Mouse (Mus musculus) stomach, embryonic 14.5 days (tissue): ENCODE measurements at regions not wholly inside any gene's neighbourhood (a gene's known extent, or its start where the extent isn't known, plus 50 kb on each side); places are given as distances from the start of the nearest gene placed in this dataset.

Experiments
- ATAC-seq: fragments of 200-750 bp; cut with Nextera tagmentation; 2 replicates; pipeline ENCODE4 v1.8.0; 2017; ENCODE audit warnings: low read depth, moderate TSS enrichment; ENCODE audit not compliant: insufficient number of reproducible peaks, insufficient read depth, low FRiP score
- H3K27ac ChIP-seq: fragments of 300-500 bp; sonication (generic); 2 replicates; pipeline ENCODE4 v1.5.1; 2014; ENCODE audit warnings: mild to moderate bottlenecking, low read length, moderate library complexity, mixed read lengths
- H3K27me3 ChIP-seq: fragments of 300-500 bp; sonication (generic); 2 replicates; pipeline ENCODE4 v1.6.1; 2014; ENCODE audit warnings: low read length, control low read depth, mixed read lengths; ENCODE audit not compliant: control insufficient read depth, insufficient read depth
- H3K36me3 ChIP-seq: fragments of 300-500 bp; sonication (generic); 2 replicates; pipeline ENCODE4 v1.6.1; 2014; ENCODE audit warnings: mild to moderate bottlenecking, control low read depth, low read length, moderate library complexity, mixed read lengths; ENCODE audit not compliant: control insufficient read depth, insufficient read depth
- H3K4me1 ChIP-seq: fragments of 300-500 bp; sonication (generic); 2 replicates; pipeline ENCODE4 v1.6.1; 2014; ENCODE audit warnings: low read length, control low read depth, mixed read lengths; ENCODE audit not compliant: control insufficient read depth, insufficient read depth
- H3K4me2 ChIP-seq: fragments of 300-500 bp; sonication (generic); replicated peaks from 2 replicates; pipeline ENCODE4 v1.6.1; 2014; ENCODE audit warnings: low read depth, low read length, control low read depth
- H3K4me3 ChIP-seq: fragments of 300-500 bp; sonication (generic); 2 replicates; pipeline ENCODE4 v1.5.1; 2014; ENCODE audit warnings: low read depth, low read length, control low read depth
- H3K9ac ChIP-seq: fragments of 300-500 bp; sonication (generic); replicated peaks from 2 replicates; pipeline ENCODE4 v1.6.1; 2014; ENCODE audit warnings: low read depth, mild to moderate bottlenecking, control low read depth, low read length, moderate library complexity, mixed read lengths
- H3K9me3 ChIP-seq: fragments of 300-500 bp; sonication (generic); 2 replicates; pipeline ENCODE4 v1.6.1; 2016; ENCODE audit warnings: low read depth, low read length, control low read depth; ENCODE audit not compliant: control insufficient read depth
- WGBS: fragments of 180-500 bp; shearing (Covaris S2); extraction: QIAGEN DNeasy Blood & Tissue Kit; methylation state at CpG from one replicate; pipeline ENCODE4 v1.1.7; 2014; 5-methylcytosine and 5-hydroxymethylcytosine counted together

DNA sequence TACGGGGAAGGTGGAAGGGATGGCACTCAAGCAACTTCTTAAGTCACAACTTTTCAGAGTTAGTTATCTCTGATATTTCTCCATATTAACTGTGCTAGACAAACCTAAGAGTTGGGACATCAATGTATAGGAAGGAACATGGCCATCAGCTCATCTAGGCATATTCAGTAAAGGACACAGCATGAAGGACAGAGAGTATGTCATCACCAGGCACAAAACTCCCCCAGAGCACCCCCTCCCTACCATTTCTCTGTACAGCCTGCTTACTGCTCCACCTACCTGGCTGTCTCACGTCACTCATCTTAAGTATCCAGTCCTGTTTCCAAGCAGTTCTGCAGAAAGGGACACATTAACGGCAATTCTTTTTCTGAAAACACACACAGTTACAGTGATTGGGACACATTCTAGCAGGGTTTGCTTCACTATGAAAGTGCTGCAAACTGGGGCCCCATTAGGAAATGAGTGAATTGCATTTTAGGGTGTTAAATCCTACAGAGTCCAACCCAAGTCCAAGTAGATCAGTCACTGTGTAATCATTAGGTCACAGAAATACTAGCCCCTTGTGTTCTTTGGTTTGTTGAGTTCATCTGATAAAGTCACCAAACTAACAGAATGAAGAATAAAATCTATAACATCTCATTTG, 180.7 kb upstream of the Thbs1 start:
- Histone ChIP-seq H3K27me3 (no peaks in the 10 kb centered on the region), H3K36me3 (no peaks in the 10 kb centered on the region), H3K27ac (no peak overlapping the region), H3K9me3 (no peaks in the 10 kb centered on the region), H3K4me3 (no peak overlapping the region), H3K9ac (no peak overlapping the region), H3K4me2 (no peak overlapping the region), H3K4me1 (0 out of 2 replicates have a peak, but pooled peaks cover 4% of the 10 kb centered on the region)
- no peak for ATAC-seq
- WGBS = 74% methylated on average over 3 of the region's 3 CpGs

DNA sequence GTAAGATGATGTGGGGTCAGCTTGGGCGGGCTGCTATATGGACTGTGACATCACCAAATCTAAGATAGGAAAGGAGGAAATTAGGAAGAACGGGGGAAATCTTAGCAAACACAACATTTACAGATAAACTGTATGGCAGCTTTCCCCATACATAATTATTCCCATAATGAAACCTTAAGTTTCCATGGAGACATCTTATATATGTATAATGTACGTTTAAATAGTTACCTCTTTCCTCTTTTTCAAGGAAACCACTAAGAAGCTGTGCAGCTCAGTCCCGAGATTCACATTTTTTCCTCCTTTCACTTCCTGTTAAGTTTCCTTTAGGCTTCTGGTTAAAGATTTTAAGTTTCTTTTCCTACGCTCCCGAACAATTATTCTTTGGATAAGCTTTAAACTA, 175.1 kb upstream of the Thbs1 start:
- Histone ChIP-seq H3K4me1 (0 out of 2 replicates have a peak, but pooled peaks cover 5% of the 10 kb centered on the region), H3K4me3 (no peak overlapping the region), H3K36me3 (no peaks in the 10 kb centered on the region), H3K9me3 (no peaks in the 10 kb centered on the region), H3K9ac (no peak overlapping the region), H3K4me2 (no peak overlapping the region), H3K27me3 (no peaks in the 10 kb centered on the region), H3K27ac (no peak overlapping the region)
- ATAC-seq = no peak
- WGBS = 63% methylated on average over 6 of the region's 6 CpGs

DNA sequence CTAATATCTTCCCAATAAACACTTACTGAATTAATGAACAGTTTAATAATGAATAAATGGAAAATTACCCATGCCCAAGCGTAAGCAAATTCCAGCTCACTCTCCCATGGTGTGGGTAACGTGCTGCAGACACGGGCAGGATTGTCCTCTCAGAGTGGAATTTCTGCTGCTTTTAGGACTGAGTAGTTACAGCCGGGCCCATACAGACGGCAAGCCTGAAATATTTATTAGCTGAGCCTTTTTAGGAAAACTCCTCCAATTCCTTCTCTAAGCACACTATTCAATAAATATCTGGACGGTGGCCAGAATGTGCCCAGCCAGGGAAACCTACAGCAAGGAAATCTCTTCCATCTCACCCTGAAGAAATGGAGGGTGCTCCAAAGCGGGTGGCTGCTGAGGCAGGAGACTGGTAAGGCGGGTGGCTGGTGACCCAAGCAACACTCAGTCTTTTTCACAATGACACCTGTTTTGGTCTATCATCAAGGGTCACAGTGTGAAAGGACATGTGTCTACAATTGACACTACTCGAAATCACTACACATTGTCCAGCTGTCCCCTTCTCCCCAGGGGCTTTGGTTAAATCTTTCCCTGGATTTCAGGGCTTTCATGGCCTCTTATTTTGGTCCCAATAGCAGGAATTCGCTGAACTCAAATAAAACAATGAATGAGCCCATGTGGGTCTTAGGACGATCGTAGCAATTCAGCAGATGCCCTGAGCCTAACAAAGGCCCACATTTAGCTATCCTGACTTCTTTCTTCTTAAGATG, 173.2 kb upstream of the Thbs1 start:
- H3K4me3 ChIP-seq = no peak overlapping the region
- no peak for ATAC-seq
- no peaks in the 10 kb centered on the region for H3K27me3 ChIP-seq
- peak overlapping the region; percentile 69 for H3K27ac ChIP-seq
- H3K4me2 ChIP-seq = no peak overlapping the region
- no peaks in the 10 kb centered on the region for H3K36me3 ChIP-seq
- H3K9ac ChIP-seq = no peak overlapping the region
- no peaks in the 10 kb centered on the region for H3K9me3 ChIP-seq
- 0 out of 2 replicates have a peak, but pooled peaks cover 9% of the 10 kb centered on the region for H3K4me1 ChIP-seq
- WGBS = 58% methylated on average over 12 of the region's 12 CpGs

DNA sequence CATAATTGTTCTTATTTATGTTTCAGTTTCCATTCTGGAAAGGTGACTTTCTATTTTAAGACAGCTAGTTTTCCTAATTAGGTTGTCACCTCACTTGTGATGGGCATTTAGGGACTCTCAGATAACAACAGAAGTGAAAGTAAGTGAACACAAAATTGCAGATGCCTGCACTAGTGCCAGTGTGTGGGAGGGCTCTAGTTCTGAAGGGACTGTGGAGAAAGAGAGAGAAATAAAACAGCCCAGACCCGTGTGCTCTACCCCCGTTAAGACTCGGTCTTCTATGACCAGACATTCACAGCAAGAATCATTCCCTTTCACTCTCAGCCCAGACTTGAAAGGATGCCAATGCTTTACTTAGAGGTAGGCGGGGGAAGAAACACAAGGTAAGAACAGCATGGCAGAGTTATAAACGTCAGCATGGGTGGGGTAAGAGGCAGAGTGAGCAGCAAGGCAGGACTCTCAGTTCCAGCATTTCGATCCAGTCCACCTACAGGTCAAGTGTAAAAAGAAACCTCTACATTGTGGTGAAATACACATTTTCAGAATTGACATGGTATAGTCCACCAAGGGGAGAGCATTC, 170.1 kb upstream of the Thbs1 start:
- 46% methylated on average over 6 of the region's 6 CpGs for WGBS
- Histone ChIP-seq H3K36me3 (no peaks in the 10 kb centered on the region), H3K27ac (no peak overlapping the region), H3K9ac (no peak overlapping the region), H3K4me2 (no peak overlapping the region), H3K4me3 (no peak overlapping the region), H3K4me1 (0 out of 2 replicates have a peak, but pooled peaks cover 9% of the 10 kb centered on the region), H3K27me3 (no peaks in the 10 kb centered on the region), H3K9me3 (no peaks in the 10 kb centered on the region)
- no peak for ATAC-seq

DNA sequence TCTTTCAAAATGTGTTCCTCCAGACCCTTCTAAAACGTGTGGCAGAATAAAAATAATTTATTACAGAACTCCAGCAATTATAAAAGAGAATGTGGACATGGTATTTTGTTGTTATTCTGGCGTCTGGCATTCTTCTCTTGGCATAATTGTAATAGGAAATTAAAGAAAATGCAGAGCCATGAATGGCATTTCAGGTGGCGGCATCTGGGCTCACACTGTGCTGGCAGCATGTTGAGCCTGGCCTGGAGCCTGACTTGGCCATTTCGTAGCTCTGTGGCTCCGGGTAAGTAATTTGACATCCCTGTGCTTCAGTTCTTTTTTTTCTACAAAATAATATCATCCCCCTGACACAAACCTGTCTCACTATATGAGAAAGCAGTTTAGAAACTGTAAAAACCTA, 168.0 kb upstream of the Thbs1 start:
- no peak overlapping the region for H3K4me3 ChIP-seq
- WGBS = 79% methylated on average over 5 of the region's 5 CpGs
- 0 out of 2 replicates have a peak, but pooled peaks cover 6% of the 10 kb centered on the region for H3K4me1 ChIP-seq
- no peaks in the 10 kb centered on the region for H3K27me3 ChIP-seq
- H3K9me3 ChIP-seq = no peaks in the 10 kb centered on the region
- H3K27ac ChIP-seq = no peak overlapping the region
- no peak overlapping the region for H3K4me2 ChIP-seq
- no peak for ATAC-seq
- H3K9ac ChIP-seq = no peak overlapping the region
- no peaks in the 10 kb centered on the region for H3K36me3 ChIP-seq

DNA sequence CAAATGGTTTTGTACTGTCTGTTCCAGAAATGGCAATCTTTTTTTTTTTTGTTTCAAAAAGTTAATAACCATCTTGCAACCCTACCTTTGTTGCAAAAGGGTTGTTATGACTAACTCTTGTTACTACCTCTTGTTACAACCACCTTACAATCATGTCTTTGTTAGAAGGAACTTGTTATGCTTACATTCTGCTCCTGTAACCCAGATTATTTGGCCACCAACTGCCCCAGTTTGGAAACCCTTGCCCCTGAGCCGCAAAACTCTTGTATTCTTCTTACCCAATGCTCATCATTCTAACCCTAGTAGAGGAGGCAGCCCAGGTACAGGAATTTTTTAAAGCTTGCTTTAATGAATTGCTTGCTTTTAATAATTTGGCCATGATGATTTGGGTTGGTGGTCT, 167.4 kb upstream of the Thbs1 start:
- Histone ChIP-seq H3K27ac (no peak overlapping the region), H3K4me2 (no peak overlapping the region), H3K4me1 (0 out of 2 replicates have a peak, but pooled peaks cover 3% of the 10 kb centered on the region), H3K4me3 (no peak overlapping the region), H3K9ac (no peak overlapping the region), H3K36me3 (no peaks in the 10 kb centered on the region), H3K9me3 (no peaks in the 10 kb centered on the region), H3K27me3 (no peaks in the 10 kb centered on the region)
- ATAC-seq = no peak
- 91% methylated on average over 1 of the region's 1 CpGs for WGBS

DNA sequence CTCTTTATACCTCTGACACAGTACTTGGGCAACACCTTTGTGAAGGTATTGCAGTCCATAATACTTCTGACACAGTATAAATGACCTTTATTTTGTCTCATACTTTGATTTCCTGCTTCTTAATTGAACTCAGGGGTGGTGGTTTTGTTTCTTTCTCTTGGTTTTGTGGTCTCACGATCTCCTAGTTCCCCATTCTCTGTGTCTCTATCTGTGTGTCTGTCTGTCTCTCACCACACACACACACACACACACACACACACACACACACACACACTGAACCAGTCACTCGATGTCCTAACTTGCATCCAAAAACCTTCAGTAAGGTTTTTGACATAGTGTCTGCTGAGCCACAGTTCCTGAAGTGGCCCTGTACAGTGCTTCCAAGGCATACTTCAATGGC, 166.7 kb upstream of the Thbs1 start:
- WGBS = 86% methylated on average over 2 of the region's 2 CpGs
- no peak overlapping the region for H3K4me3 ChIP-seq
- H3K4me1 ChIP-seq = 0 out of 2 replicates have a peak, but pooled peaks cover 3% of the 10 kb centered on the region
- no peaks in the 10 kb centered on the region for H3K9me3 ChIP-seq
- no peak overlapping the region for H3K4me2 ChIP-seq
- no peak overlapping the region for H3K9ac ChIP-seq
- H3K36me3 ChIP-seq = no peaks in the 10 kb centered on the region
- ATAC-seq = no peak
- no peak overlapping the region for H3K27ac ChIP-seq
- no peaks in the 10 kb centered on the region for H3K27me3 ChIP-seq

DNA sequence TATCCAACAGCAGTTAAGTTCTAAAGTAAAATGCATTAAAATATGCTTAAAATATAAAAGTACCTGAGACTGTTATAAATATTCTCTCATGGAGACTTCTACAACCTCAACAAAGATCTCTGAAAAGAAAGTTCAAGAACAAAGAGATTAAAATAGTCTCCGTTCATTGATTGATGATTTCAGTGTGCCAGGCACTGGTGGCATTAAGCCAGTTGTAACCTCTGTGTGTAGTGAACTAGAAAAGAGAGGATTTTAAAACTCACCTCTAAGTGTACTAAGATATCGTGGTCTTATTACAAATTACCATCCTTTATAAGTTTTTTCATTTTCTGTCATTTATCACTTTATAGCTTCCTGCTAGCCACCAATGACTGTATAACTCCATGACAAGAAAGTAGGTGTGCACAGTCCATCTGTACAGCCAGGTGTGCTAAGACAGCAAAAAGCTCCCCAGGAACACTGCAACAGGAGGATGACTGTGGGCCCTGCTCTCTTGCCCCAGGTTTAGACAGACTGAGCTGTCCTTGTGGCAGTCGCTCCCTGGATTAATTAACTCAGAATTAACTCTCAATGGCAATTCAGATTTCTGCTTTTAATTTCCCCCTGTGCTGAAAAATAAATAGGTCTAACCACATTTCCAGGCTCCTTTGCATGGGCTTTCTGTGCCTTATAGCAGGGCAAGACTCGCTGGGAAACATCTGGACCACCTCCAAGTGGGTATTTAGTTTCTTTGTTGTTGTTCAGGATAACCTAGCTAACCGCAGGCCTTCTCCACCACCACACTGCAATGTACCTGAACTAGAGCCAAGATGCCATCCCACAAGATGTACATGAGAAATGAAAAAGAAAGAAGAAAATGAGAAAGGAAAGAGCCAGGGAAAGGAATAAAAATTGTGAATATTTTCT, 161.0 kb upstream of the Thbs1 start:
- no peak overlapping the region for H3K4me2 ChIP-seq

More for the DNA sequence above, 161.0 kb upstream of the Thbs1 start:
- H3K27ac ChIP-seq = no peak overlapping the region
- no peak overlapping the region for H3K9ac ChIP-seq
- H3K27me3 ChIP-seq = no peaks in the 10 kb centered on the region
- WGBS = 65% methylated on average over 5 of the region's 5 CpGs
- no peaks in the 10 kb centered on the region for H3K9me3 ChIP-seq
- H3K4me1 ChIP-seq = no peaks in the 10 kb centered on the region
- no peak overlapping the region for H3K4me3 ChIP-seq
- H3K36me3 ChIP-seq = no peaks in the 10 kb centered on the region
- ATAC-seq = no peak
